Mouse (Mus musculus): ENCODE data around the gene Snai3. TPM values are rescaled to one million over a fixed set of nuclear protein-coding genes. Genes with fewer than 3 reads are reported as not detected.
A peak's percentile ranks its signal among the peaks of the same experiment; 100 is the strongest.

Snai3 gene
- polyA plus RNA-seq, 1 experiment from 2014 or later = 0.23 TPM

DNA sequence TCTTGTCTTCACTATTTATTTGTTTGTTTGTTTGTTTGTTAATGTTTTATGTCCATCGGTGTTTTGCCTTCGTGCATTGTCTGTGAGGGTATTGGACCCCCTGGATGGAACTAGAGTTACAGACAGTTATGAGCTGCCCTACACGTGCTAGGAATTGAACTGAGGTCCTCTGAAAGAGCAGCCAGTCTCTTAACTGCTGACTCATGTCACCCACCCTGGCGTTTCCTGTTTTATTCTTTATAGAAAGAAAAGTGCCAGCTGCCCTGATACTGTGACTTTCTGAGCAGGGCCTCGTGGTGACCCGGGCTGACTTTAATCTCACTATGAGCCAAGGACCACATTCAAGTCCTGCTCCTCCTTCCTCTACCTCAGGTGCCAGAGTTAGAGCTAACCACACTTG lies 45.0 kb downstream of the Snai3 start:
- no peak for ATAC-seq (replicated peaks; ENCODE audit: low FRiP score)
- 78% methylated on average over 6 of the region's 6 CpGs for WGBS
- Histone ChIP-seq H3K27ac (ENCODE audit: low read depth, low read length) (no peak overlapping the region), H3K36me3 (ENCODE audit: control insufficient read depth, insufficient read depth, low read length) (peaks cover 65% of the 10 kb centered on the region), H3K9me3 (ENCODE audit: control insufficient read depth, low read length) (no peaks in the 10 kb centered on the region), H3K27me3 (replicated peaks; ENCODE audit: control insufficient read depth, insufficient read depth, low read length) (no peaks in the 10 kb centered on the region), H3K4me3 (ENCODE audit: low read depth, low read length) (no peak overlapping the region), H3K4me2 (no peak overlapping the region), H3K4me1 (replicated peaks; ENCODE audit: control insufficient read depth, insufficient read depth, low read length) (no peaks in the 10 kb centered on the region), H3K9ac (ENCODE audit: low read depth, low read length) (no peak overlapping the region)
- no peak for DNase-seq (ENCODE audit: low spot score)

- Histone ChIP-seq H3K9ac (ENCODE audit: low read depth, low read length) (no peak overlapping the region), H3K27ac (ENCODE audit: low read depth, low read length) (no peak overlapping the region), H3K4me2 (no peak overlapping the region), H3K27me3 (replicated peaks; ENCODE audit: control insufficient read depth, insufficient read depth, low read length) (no peaks in the 10 kb centered on the region), H3K4me1 (replicated peaks; ENCODE audit: control insufficient read depth, insufficient read depth, low read length) (no peaks in the 10 kb centered on the region), H3K36me3 (ENCODE audit: control insufficient read depth, insufficient read depth, low read length) (peaks cover 76% of the 10 kb centered on the region), H3K9me3 (ENCODE audit: control insufficient read depth, low read length) (no peaks in the 10 kb centered on the region), H3K4me3 (ENCODE audit: low read depth, low read length) (no peak overlapping the region)
- ATAC-seq (replicated peaks; ENCODE audit: low FRiP score) (no peak), DNase-seq (ENCODE audit: low spot score) (no peak)
- 86% methylated on average over 9 of the region's 9 CpGs for WGBS
Measured at GRCm38 (mm10) chr8:122414311-122414710, 46.2 kb downstream of the Snai3 start.

- Histone ChIP-seq H3K27ac (ENCODE audit: low read depth, low read length) (no peak overlapping the region), H3K4me1 (replicated peaks; ENCODE audit: control insufficient read depth, insufficient read depth, low read length) (peaks cover 9% of the 10 kb centered on the region), H3K9me3 (ENCODE audit: control insufficient read depth, low read length) (no peaks in the 10 kb centered on the region), H3K4me2 (no peak overlapping the region), H3K9ac (ENCODE audit: low read depth, low read length) (no peak overlapping the region), H3K4me3 (ENCODE audit: low read depth, low read length) (no peak overlapping the region), H3K27me3 (replicated peaks; ENCODE audit: control insufficient read depth, insufficient read depth, low read length) (no peaks in the 10 kb centered on the region), H3K36me3 (ENCODE audit: control insufficient read depth, insufficient read depth, low read length) (peaks cover 76% of the 10 kb centered on the region)
- 92% methylated on average over 7 of the region's 7 CpGs for WGBS
- ATAC-seq (replicated peaks; ENCODE audit: low FRiP score) = no peak
- DNase-seq (ENCODE audit: low spot score) = no peak
Measured at GRCm38 (mm10) chr8:122407678-122408077, 52.9 kb downstream of the Snai3 start.

DNA sequence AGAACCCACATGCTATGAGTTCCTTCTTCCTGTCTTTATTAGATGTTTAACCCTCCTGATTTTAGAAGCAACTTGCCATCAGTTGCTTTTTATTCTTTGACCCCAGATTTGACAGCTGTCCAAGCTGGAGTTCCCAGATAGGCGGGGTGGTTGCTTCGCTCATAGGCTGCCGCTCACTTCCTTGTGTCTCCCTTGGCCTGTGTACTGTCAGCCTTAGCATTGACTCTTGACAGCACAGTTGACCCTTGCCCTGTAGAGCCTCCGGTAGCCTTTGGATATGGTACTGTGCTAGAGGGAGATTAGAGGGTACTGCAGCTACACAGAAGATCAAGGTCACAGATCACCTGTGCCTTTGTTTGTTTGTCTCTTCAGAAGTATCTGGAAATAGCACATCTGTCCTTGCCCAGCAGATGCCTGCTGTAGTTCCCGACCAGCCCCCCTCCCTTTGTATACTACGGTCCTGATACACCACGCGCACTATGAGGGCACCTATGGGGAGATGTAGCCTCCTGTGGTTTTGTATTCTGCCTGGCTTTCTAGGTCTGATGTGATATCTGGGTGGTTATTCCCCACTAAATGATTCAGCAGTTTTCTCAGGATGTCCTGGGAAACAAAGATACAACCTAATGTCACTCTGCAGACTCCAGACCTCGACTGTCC lies 55.3 kb downstream of the Snai3 start:
- no peaks in the 10 kb centered on the region for H3K9me3 ChIP-seq (ENCODE audit: control insufficient read depth, low read length)
- H3K9ac ChIP-seq (ENCODE audit: low read depth, low read length) = no peak overlapping the region
- DNase-seq (ENCODE audit: low spot score) (no peak), ATAC-seq (replicated peaks; ENCODE audit: low FRiP score) (peak; percentile 63; the same call in 1 of the 2 replicates)
- H3K36me3 ChIP-seq (ENCODE audit: control insufficient read depth, insufficient read depth, low read length) = peaks cover 70% of the 10 kb centered on the region
- no peak overlapping the region for H3K4me3 ChIP-seq (ENCODE audit: low read depth, low read length)
- H3K4me1 ChIP-seq (replicated peaks; ENCODE audit: control insufficient read depth, insufficient read depth, low read length) = peaks cover 9% of the 10 kb centered on the region
- H3K27ac ChIP-seq (ENCODE audit: low read depth, low read length) = 0 out of 2 replicates have a peak overlapping the region, but pooled peaks have one; percentile 5
- no peak overlapping the region for H3K4me2 ChIP-seq
- no peaks in the 10 kb centered on the region for H3K27me3 ChIP-seq (replicated peaks; ENCODE audit: control insufficient read depth, insufficient read depth, low read length)
- 51% methylated on average over 9 of the region's 9 CpGs for WGBS

Small RNA genes lying within 50 kb of the gene (microRNA-seq; reads per million reads assigned to microRNA genes)
- not detected for gene Gm24366 (ENCODE audit: borderline number of aligned reads)

Other genes starting within 250 kb of the Snai3 start
- 22.7 and 26.5 TPM in 2 replicates for gene Zfpm1, start 178.6 kb downstream of the Snai3 start, polyA plus RNA-seq (2014; fragmentation: Nextera tagmentation; extraction: Ambion mirVana)
- not detected in 2 replicates for gene Trhr2, start 100.0 kb downstream of the Snai3 start, polyA plus RNA-seq (2014; fragmentation: Nextera tagmentation; extraction: Ambion mirVana)
- 41.3 and 44.2 TPM in 2 replicates for gene Zc3h18, start 84.1 kb downstream of the Snai3 start, polyA plus RNA-seq (2014; fragmentation: Nextera tagmentation; extraction: Ambion mirVana)
- not detected in 2 replicates for gene Il17c, start 38.7 kb downstream of the Snai3 start, polyA plus RNA-seq (2014; fragmentation: Nextera tagmentation; extraction: Ambion mirVana)
- 201 and 215 TPM in 2 replicates for gene Cyba, start 27.8 kb downstream of the Snai3 start, polyA plus RNA-seq (2014; fragmentation: Nextera tagmentation; extraction: Ambion mirVana)
- 36.5 and 40.6 TPM in 2 replicates for gene Mvd, start 17.3 kb downstream of the Snai3 start, polyA plus RNA-seq (2014; fragmentation: Nextera tagmentation; extraction: Ambion mirVana)
- 24.7 and 26.8 TPM in 2 replicates for gene Rnf166, start 15.3 kb upstream of the Snai3 start, polyA plus RNA-seq (2014; fragmentation: Nextera tagmentation; extraction: Ambion mirVana)
- 51.9 and 55.6 TPM in 2 replicates for gene Ctu2, start 15.4 kb upstream of the Snai3 start, polyA plus RNA-seq (2014; fragmentation: Nextera tagmentation; extraction: Ambion mirVana)
- gene Piezo1, start 90.6 kb upstream of the Snai3 start, polyA plus RNA-seq (2014; fragmentation: Nextera tagmentation; extraction: Ambion mirVana) = 29.7 and 45.8 TPM in 2 replicates
- gene Cdt1, start 107.3 kb upstream of the Snai3 start, polyA plus RNA-seq (2014; fragmentation: Nextera tagmentation; extraction: Ambion mirVana) = 93.2 and 98.2 TPM in 2 replicates
- 400 and 425 TPM in 2 replicates for gene Aprt, start 116.2 kb upstream of the Snai3 start, polyA plus RNA-seq (2014; fragmentation: Nextera tagmentation; extraction: Ambion mirVana)
- 6.5 and 6.6 TPM in 2 replicates for gene Galns, start 150.7 kb upstream of the Snai3 start, polyA plus RNA-seq (2014; fragmentation: Nextera tagmentation; extraction: Ambion mirVana)
- gene Trappc2l, start 150.9 kb upstream of the Snai3 start, polyA plus RNA-seq (2014; fragmentation: Nextera tagmentation; extraction: Ambion mirVana) = 40.3 and 44.6 TPM in 2 replicates
- gene Pabpn1l, start 162.0 kb upstream of the Snai3 start, polyA plus RNA-seq (2014; fragmentation: Nextera tagmentation; extraction: Ambion mirVana) = not detected in 2 replicates
- gene Cbfa2t3, start 238.4 kb upstream of the Snai3 start, polyA plus RNA-seq (2014; fragmentation: Nextera tagmentation; extraction: Ambion mirVana) = 13.8 and 14.4 TPM in 2 replicates

Measured in liver, embryonic 11.5 days (tissue).